Mouse (Mus musculus) ES-E14 (cell line): ENCODE data around the gene Wdr53. TPM values are rescaled to one million over a fixed set of nuclear protein-coding genes. Genes with fewer than 3 reads are reported as not detected.
"Not testable (repeated sequence)": the region's sequence is repeated elsewhere in the genome, so short reads cannot be mapped to it uniquely, and the experiment has no call there.

Source experiments
- DNase-seq: peaks from one replicate; pipeline ENCODE4 v3.0.0-alpha.2; 2013; ENCODE audit warnings: low read depth, low spot score
- H3K27ac ChIP-seq: 2 replicates; pipeline ENCODE4 v1.5.1; 2012; ENCODE audit warnings: low read depth, mild to moderate bottlenecking, low read length, moderate library complexity, mixed read lengths; ENCODE audit not compliant: poor library complexity, insufficient read depth, severe bottlenecking
- H3K36me3 ChIP-seq: 2 replicates; pipeline ENCODE4 v1.6.1; 2012; ENCODE audit warnings: mild to moderate bottlenecking, low read length, moderate library complexity, mixed read lengths; ENCODE audit not compliant: control insufficient read depth, poor library complexity, insufficient read depth, severe bottlenecking
- H3K4me1 ChIP-seq, 2 experiments: fragments of 150-350 bp in 1 of 2; sonication (generic) in 1 of 2; 2 replicates each; pipeline ENCODE4 v1.6.1; 2012; ENCODE audit warnings: low read length in 2 of 2, mild to moderate bottlenecking in 1 of 2, mixed read lengths in 1 of 2; ENCODE audit not compliant: control insufficient read depth in 2 of 2, insufficient read depth in 2 of 2, poor library complexity in 1 of 2
- H3K4me3 ChIP-seq, 2 experiments: fragments of 150-350 bp in 1 of 2; sonication (generic) in 1 of 2; 2 replicates each; pipeline ENCODE4 v1.5.1; 2012; ENCODE audit warnings: low read length in 2 of 2, low read depth in 1 of 2, mild to moderate bottlenecking in 1 of 2, mixed read lengths in 1 of 2; ENCODE audit not compliant: insufficient read depth in 1 of 2, poor library complexity in 1 of 2, severe bottlenecking in 1 of 2
- H3K9ac ChIP-seq: 2 replicates; pipeline ENCODE4 v1.6.1; 2012; ENCODE audit warnings: low read depth, mild to moderate bottlenecking, low read length, mixed read lengths; ENCODE audit not compliant: poor library complexity, insufficient read depth, severe bottlenecking
- H3K9me3 ChIP-seq: fragments of 150-350 bp; sonication (generic); 2 replicates; pipeline ENCODE4 v1.6.1; 2012; ENCODE audit warnings: low read depth, mild to moderate bottlenecking, low read length; ENCODE audit not compliant: control insufficient read depth, insufficient read depth
- CHD2 ChIP-seq: IDR thresholded peaks from 2 replicates; pipeline ENCODE4 v1.6.1; 2014; ENCODE audit warnings: mild to moderate bottlenecking, low read depth, low read length, inconsistent platforms
- HCFC1 ChIP-seq: IDR thresholded peaks from 2 replicates; pipeline ENCODE4 v1.6.1; 2012; ENCODE audit warnings: low read length, inconsistent platforms, borderline replicate concordance; ENCODE audit not compliant: insufficient read depth
- MAFK ChIP-seq: IDR thresholded peaks from 2 replicates; pipeline ENCODE4 v1.6.1; 2014; ENCODE audit warnings: mild to moderate bottlenecking, low read depth, low read length, inconsistent platforms; ENCODE audit not compliant: insufficient read depth
- ZC3H11A ChIP-seq: IDR thresholded peaks from 2 replicates; pipeline ENCODE4 v1.6.1; 2012; ENCODE audit warnings: low read depth, mild to moderate bottlenecking, inconsistent platforms, low read length, borderline replicate concordance
- ZNF384 ChIP-seq: IDR thresholded peaks from 2 replicates; pipeline ENCODE4 v1.6.1; 2012; ENCODE audit warnings: low read depth, low read length, inconsistent platforms
- in situ Hi-C, 2 experiments: fragments of 600-800 bp; cut with MboI; formaldehyde crosslinking; loops; one replicate each; pipeline ENCODE4 v1.15.1; 2025; ENCODE audit warnings: low sequenced_read_pairs in 2 of 2, inconsistent platforms in 1 of 2; ENCODE audit not compliant: unreplicated experiment in 2 of 2
- total RNA-seq: library from RNA; depleted of rRNA; stranded (reverse); fragments of 300-350 nt; gene quantifications from 2 replicates; pipeline ENCODE4 v1.2.3, GENCODE M21; 2012

The Wdr53 gene
- total RNA-seq, 1 experiment, result 14.9 TPM

DNA sequence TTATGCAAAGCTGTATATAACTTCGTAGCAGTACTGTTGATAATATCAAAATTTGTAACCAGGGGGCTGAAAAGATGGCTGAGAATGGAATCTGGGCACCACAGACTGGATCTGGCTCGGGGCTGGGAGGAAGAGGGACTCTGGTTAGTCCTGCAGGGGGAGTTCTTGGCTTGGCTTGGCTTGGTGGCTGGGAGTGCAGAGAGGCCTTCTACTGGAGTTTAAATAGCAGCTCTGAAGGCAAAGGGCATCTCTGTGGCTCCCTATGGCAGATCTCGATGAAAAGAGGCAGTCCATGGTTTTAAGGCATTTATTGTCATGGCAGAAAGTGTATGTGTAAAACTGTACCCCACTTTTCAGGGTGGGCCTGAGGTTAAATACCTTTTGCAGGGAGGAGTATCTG, 42.1 kb upstream of the Wdr53 start:
- Histone ChIP-seq H3K4me3 (no peak overlapping the region), H3K4me1 (no peaks in the 10 kb centered on the region), H3K27ac (no peak overlapping the region), H3K9ac (no peak overlapping the region), H3K9me3 (no peaks in the 10 kb centered on the region), H3K36me3 (no peaks in the 10 kb centered on the region)
- in situ Hi-C loops, result no loop called here
- DNase-seq, result no peak
- TF ChIP-seq CHD2, result no peak
- no peak for TF ChIP-seq ZNF384
- no peak for TF ChIP-seq ZC3H11A
- no peak for TF ChIP-seq MAFK
- no peak for TF ChIP-seq HCFC1

DNA sequence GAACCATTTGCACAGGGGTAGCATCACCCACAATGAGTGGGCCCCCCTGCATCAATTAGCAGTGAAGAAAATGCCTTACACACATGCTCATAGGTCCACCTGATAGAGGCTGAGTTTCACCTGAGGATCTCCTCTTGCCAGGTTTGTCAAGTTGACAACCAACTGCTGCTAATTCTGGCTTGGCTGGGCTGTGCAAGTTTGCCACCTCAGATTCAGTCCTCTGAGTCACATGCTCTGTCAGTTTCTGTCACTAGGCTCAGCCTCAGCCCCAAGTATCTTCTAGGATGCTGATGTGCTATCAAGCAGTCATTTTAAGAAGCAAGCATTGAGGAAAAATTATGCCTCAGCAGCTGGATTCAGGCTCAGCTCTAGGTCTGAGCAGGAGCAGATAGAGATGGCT, 32.9 kb upstream of the Wdr53 start:
- Histone ChIP-seq H3K4me3 (no peak overlapping the region), H3K27ac (no peak overlapping the region), H3K9me3 (no peaks in the 10 kb centered on the region), H3K4me1 (no peaks in the 10 kb centered on the region), H3K9ac (no peak overlapping the region), H3K36me3 (no peaks in the 10 kb centered on the region)
- no peak for DNase-seq
- TF ChIP-seq MAFK (no peak), ZNF384 (no peak)
- in situ Hi-C loops, result no loop called here

DNA sequence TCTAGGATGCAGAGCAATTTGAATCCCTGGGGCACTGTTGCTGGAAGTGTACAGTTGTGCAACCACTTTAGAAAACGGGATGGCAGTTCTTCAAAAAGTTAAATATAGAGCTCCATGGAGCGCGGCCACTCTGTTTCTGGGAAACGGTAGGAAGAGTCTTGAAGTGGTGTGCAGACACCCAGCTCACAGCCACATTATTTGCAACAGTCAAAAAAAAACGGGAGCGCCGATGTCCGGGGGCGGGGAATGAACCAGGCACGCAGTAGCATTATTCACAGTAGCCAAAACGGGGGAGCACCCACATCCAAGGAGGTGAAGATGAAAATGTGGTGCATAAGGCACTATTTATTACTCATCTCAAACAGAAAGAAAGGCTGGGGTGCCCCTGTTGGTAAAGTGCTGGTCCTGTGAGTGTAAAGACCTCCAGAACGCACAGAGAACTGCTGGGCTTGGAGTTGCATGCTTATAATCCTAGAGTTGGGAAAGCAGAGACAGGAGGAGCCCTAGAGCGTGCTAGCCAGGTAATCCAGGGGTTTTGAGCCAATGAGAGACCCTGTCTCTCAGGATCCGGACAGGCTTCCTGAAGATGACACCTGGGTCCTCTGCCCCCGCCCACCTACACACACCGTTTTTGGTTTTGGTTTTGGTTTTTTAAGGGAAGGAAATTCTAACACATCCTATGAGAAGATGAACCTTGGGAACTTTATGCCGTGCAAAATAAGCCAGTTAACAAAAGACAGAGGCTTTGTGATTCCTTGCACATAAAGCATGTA, 32.0 kb upstream of the Wdr53 start:
- no peaks in the 10 kb centered on the region for H3K4me1 ChIP-seq
- H3K4me3 ChIP-seq, result no peak overlapping the region
- no peak for TF ChIP-seq MAFK
- no peak for TF ChIP-seq HCFC1
- TF ChIP-seq CHD2, result no peak
- no peak for TF ChIP-seq ZNF384
- no peak for TF ChIP-seq ZC3H11A
- no peak overlapping the region for H3K9ac ChIP-seq
- in situ Hi-C loops, result no loop called here
- no peak overlapping the region for H3K27ac ChIP-seq
- H3K9me3 ChIP-seq, result no peaks in the 10 kb centered on the region
- no peak for DNase-seq
- H3K36me3 ChIP-seq, result no peaks in the 10 kb centered on the region

DNA sequence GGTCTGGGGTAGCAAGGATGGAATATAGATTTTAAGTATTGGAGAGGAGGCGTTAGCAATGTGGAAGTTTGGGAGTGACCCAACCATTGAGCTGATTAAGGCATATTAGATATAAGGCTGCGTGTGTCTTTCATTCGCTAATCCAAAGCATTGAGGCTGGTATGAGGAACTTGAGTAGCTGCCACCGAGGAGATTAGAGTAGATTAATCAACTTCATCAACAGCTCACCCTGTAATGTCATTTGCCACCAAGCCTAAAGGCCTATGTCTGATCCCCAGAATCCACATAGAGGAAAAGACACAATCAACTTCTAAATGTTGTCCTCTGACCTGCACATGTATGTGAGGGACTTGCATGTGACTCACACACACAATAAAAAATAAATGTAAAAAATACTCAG, 25.2 kb upstream of the Wdr53 start:
- Histone ChIP-seq H3K4me1 (no peaks in the 10 kb centered on the region), H3K36me3 (no peaks in the 10 kb centered on the region), H3K9ac (no peak overlapping the region), H3K4me3 (no peak overlapping the region), H3K27ac (no peak overlapping the region), H3K9me3 (no peaks in the 10 kb centered on the region)
- in situ Hi-C loops, result no loop called here
- no peak for DNase-seq
- TF ChIP-seq ZC3H11A, result no peak

DNA sequence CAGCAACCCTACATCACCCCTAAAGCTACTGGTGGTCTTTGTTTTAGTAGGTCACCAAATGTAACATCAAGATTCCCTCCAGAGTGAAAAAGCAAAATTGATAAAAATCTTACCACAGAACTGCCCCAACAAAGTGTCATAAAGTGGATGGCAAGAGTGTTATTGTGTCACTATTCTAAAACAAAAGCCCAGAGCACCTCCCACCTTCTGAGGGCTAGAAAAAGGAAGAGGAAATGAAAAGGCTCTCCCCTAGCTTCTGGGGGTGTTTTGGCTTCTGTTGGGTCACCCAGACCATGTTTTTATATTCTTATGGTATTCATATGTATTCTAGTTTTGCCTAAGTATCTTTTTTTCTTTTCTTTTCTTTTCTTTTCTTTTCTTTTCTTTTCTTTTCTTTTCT, 24.6 kb upstream of the Wdr53 start:
- no peaks in the 10 kb centered on the region for H3K9me3 ChIP-seq
- no peak overlapping the region for H3K9ac ChIP-seq
- no peak overlapping the region for H3K27ac ChIP-seq
- in situ Hi-C loops, result no loop called here
- TF ChIP-seq HCFC1 (no peak), ZC3H11A (no peak), CHD2 (no peak), ZNF384 (no peak), MAFK (no peak)
- DNase-seq, result no peak
- H3K36me3 ChIP-seq, result no peaks in the 10 kb centered on the region
- H3K4me3 ChIP-seq, result no peak overlapping the region
- no peaks in the 10 kb centered on the region for H3K4me1 ChIP-seq

DNA sequence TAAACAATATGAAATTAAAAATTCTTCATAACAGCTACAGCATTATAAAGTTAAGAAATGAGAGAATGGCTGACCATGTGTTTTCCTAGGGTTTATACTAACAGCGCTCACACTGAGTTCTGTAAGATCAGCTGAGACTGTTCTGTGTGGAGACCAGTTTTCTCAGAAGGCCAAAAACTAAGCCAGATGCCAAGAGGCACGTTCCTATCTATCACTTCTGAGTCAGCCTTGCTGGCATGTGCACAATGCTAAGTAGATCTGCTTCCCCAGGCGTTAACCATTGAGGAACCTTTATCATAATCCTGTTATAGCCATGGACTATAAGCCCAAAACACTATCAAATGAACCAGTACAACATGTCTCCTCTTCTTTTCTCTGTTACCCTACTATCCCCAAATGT, 15.0 kb upstream of the Wdr53 start:
- H3K27ac ChIP-seq, H3K4me1 ChIP-seq, in situ Hi-C loops, H3K9me3 ChIP-seq, DNase-seq, H3K9ac ChIP-seq, H3K4me3 ChIP-seq: not testable (repeated sequence)
- H3K36me3 ChIP-seq, result peaks cover 10% of the 10 kb centered on the region
